Mouse (Mus musculus): ENCODE measurements around the gene Cox20. TPM values are rescaled to one million over a fixed set of nuclear protein-coding genes. Genes with fewer than 3 reads are reported as not detected.
A peak's percentile ranks its signal among the peaks of the same experiment; 100 is the strongest.
"Not testable (repeated sequence)": the region's sequence is repeated elsewhere in the genome, so short reads cannot be mapped to it uniquely, and the experiment has no call there.

Gene Cox20
- polyA plus RNA-seq (2012; rRNA removed): 15.3 and 21.8 TPM in 2 replicates

GRCm38 (mm10) chr1:178318389-178319184, at the start of gene Cox20:
TSS of gene Cox20 (plus strand) at chr1:178319130.
- no peaks in the 10 kb centered on the region for H3K27me3 ChIP-seq (ENCODE audit: control insufficient read depth, insufficient read depth, low read length)
- H3K4me3 ChIP-seq (ENCODE audit: control insufficient read depth, low read depth, low read length): peak within 1 kb of the TSS; percentile 97
- H3K4me1 ChIP-seq (ENCODE audit: control insufficient read depth, insufficient read depth, low read length): no peaks in the 10 kb centered on the region
- TF ChIP-seq POLR2A (IDR thresholded peaks at IDR 0.05; ENCODE audit: control insufficient read depth, low read depth, low read length) (peak; percentile 77), CTCF (IDR thresholded peaks at IDR 0.05; ENCODE audit: control insufficient read depth, insufficient read depth, insufficient replicate concordance, low read depth, low read length) (0 out of 2 replicates have a peak, but pooled peaks have one; percentile 1)
- no peaks in the 10 kb centered on the region; the same call in 1 of the 2 replicates for H3K36me3 ChIP-seq (ENCODE audit: control insufficient read depth, insufficient read depth, low read length)
- H3K27ac ChIP-seq (ENCODE audit: control insufficient read depth, insufficient read depth, low read depth, low read length): peak within 1 kb of the TSS; percentile 100

- H3K4me1 ChIP-seq (ENCODE audit: control insufficient read depth, insufficient read depth, low read length): peaks cover under 1% of the 10 kb centered on the region; the same call in 1 of the 2 replicates
- H3K27ac ChIP-seq (ENCODE audit: control insufficient read depth, insufficient read depth, low read depth, low read length): no peak overlapping the region
- no peaks in the 10 kb centered on the region for H3K36me3 ChIP-seq (ENCODE audit: control insufficient read depth, insufficient read depth, low read length)
- TF ChIP-seq CTCF (IDR thresholded peaks at IDR 0.05; ENCODE audit: control insufficient read depth, insufficient read depth, insufficient replicate concordance, low read depth, low read length) (no peak), POLR2A (IDR thresholded peaks at IDR 0.05; ENCODE audit: control insufficient read depth, low read depth, low read length) (no peak)
- no peak overlapping the region for H3K4me3 ChIP-seq (ENCODE audit: control insufficient read depth, low read depth, low read length)
- no peaks in the 10 kb centered on the region for H3K27me3 ChIP-seq (ENCODE audit: control insufficient read depth, insufficient read depth, low read length)
Measured at GRCm38 (mm10) chr1:178270635-178271034, 48.3 kb upstream of the Cox20 start.

- no peak for TF ChIP-seq POLR2A (IDR thresholded peaks at IDR 0.05; ENCODE audit: control insufficient read depth, low read depth, low read length)
- TF ChIP-seq CTCF (IDR thresholded peaks at IDR 0.05; ENCODE audit: control insufficient read depth, insufficient read depth, insufficient replicate concordance, low read depth, low read length): no peak
- Histone ChIP-seq H3K4me3 (ENCODE audit: control insufficient read depth, low read depth, low read length) (peak overlapping the region; percentile 97), H3K36me3 (ENCODE audit: control insufficient read depth, insufficient read depth, low read length) (no peaks in the 10 kb centered on the region), H3K4me1 (ENCODE audit: control insufficient read depth, insufficient read depth, low read length) (peaks cover 10% of the 10 kb centered on the region), H3K27me3 (ENCODE audit: control insufficient read depth, insufficient read depth, low read length) (no peaks in the 10 kb centered on the region), H3K27ac (ENCODE audit: control insufficient read depth, insufficient read depth, low read depth, low read length) (peak overlapping the region; percentile 89)
Measured at GRCm38 (mm10) chr1:178275174-178275730, 43.7 kb upstream of the Cox20 start.

- Histone ChIP-seq H3K4me1 (ENCODE audit: control insufficient read depth, insufficient read depth, low read length) (peaks cover 10% of the 10 kb centered on the region), H3K27ac (ENCODE audit: control insufficient read depth, insufficient read depth, low read depth, low read length) (peak overlapping the region; percentile 89), H3K27me3 (ENCODE audit: control insufficient read depth, insufficient read depth, low read length) (no peaks in the 10 kb centered on the region), H3K36me3 (ENCODE audit: control insufficient read depth, insufficient read depth, low read length) (no peaks in the 10 kb centered on the region), H3K4me3 (ENCODE audit: control insufficient read depth, low read depth, low read length) (peak overlapping the region; percentile 97)
- TF ChIP-seq CTCF (IDR thresholded peaks at IDR 0.05; ENCODE audit: control insufficient read depth, insufficient read depth, insufficient replicate concordance, low read depth, low read length): no peak
- peak; percentile 15; the same call in 1 of the 2 replicates for TF ChIP-seq POLR2A (IDR thresholded peaks at IDR 0.05; ENCODE audit: control insufficient read depth, low read depth, low read length)
Measured at GRCm38 (mm10) chr1:178275738-178276053, 43.2 kb upstream of the Cox20 start.

GRCm38 (mm10) chr1:178276054-178276911, 42.6 kb upstream of the Cox20 start:
- H3K27ac ChIP-seq (ENCODE audit: control insufficient read depth, insufficient read depth, low read depth, low read length): peak overlapping the region; percentile 89

GRCm38 (mm10) chr1:178283314-178283713, 35.6 kb upstream of the Cox20 start:
- not testable (repeated sequence) for H3K27ac ChIP-seq (ENCODE audit: control insufficient read depth, insufficient read depth, low read depth, low read length); H3K36me3 ChIP-seq (ENCODE audit: control insufficient read depth, insufficient read depth, low read length); H3K4me1 ChIP-seq (ENCODE audit: control insufficient read depth, insufficient read depth, low read length); H3K4me3 ChIP-seq (ENCODE audit: control insufficient read depth, low read depth, low read length); H3K27me3 ChIP-seq (ENCODE audit: control insufficient read depth, insufficient read depth, low read length)

More at GRCm38 (mm10) chr1:178276054-178276911, 42.6 kb upstream of the Cox20 start:
- H3K27me3 ChIP-seq (ENCODE audit: control insufficient read depth, insufficient read depth, low read length): no peaks in the 10 kb centered on the region
- H3K36me3 ChIP-seq (ENCODE audit: control insufficient read depth, insufficient read depth, low read length): no peaks in the 10 kb centered on the region
- H3K4me3 ChIP-seq (ENCODE audit: control insufficient read depth, low read depth, low read length): peak overlapping the region; percentile 97
- H3K4me1 ChIP-seq (ENCODE audit: control insufficient read depth, insufficient read depth, low read length): peaks cover 10% of the 10 kb centered on the region
- no peak for TF ChIP-seq CTCF (IDR thresholded peaks at IDR 0.05; ENCODE audit: control insufficient read depth, insufficient read depth, insufficient replicate concordance, low read depth, low read length)
- peak; percentile 80; the same call in 1 of the 2 replicates for TF ChIP-seq POLR2A (IDR thresholded peaks at IDR 0.05; ENCODE audit: control insufficient read depth, low read depth, low read length)
